ENCODE assay signal across 8 mouse cellular contexts in the genomic region with DNA sequence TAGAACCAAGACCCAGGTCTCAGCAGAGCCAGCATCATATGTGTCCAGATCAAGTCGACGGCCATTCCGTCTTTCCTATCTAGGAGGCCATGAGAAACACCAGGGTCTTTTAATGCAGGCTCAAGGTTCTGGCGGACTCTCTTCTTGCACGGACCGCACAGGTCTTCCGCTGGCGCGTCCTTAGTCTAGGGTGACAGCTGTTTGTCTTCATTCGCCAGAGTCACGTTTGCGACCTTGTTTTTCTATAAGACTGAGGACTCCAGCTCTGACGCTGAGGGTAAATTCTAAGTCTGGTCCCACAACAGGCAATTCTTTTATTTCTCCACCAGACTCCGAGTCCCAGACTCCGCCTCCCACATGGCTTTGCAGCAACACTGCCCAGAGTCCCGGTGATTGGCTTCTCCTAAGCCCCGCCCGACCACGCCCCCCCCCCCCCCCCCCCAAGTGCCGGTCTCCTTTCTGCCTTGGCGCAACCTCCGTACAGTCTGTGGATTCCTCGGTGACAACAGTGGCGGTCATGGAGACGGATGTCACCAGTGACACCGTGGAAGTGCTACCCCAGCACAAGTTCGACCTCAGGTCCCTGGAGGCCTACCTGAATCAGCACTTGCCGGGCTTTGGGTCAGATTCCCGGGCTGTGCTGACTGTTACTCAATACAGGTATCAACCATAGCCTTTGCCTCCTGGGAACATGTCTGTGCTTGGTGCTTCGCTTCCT. TPM values are rescaled to one million over a fixed set of nuclear protein-coding genes. Genes with fewer than 3 reads are reported as not detected.
DNase-seq lines count a peak whose midpoint lies in the region; ATAC-seq and TF ChIP-seq lines count a peak whose summit lies in the region.

A gene (plus strand): TSS at position 134 of the 718 bp plus-strand sequence.

- H3K27me3 ChIP-seq in ES-Bruce4 (ENCODE audit: control insufficient read depth, insufficient read depth, low read length, poor library complexity, severe bottlenecking) = no peaks in the 10 kb centered on the region
- no peaks in the 10 kb centered on the region for H3K27me3 ChIP-seq in forebrain, embryonic 14.5 days (replicated peaks; ENCODE audit: control insufficient read depth, insufficient read depth, low read length)
- no peaks in the 10 kb centered on the region for H3K27me3 ChIP-seq in neural tube, embryonic 15.5 days (replicated peaks)

- H3K4me3 ChIP-seq in ES-Bruce4 (ENCODE audit: low read depth, low read length) = peak within 1 kb of the TSS; percentile 100
- H3K4me3 ChIP-seq in forebrain, embryonic 14.5 days (ENCODE audit: low read depth, low read length) = peak within 1 kb of the TSS; percentile 97
- peak within 1 kb of the TSS; percentile 99 for H3K4me3 ChIP-seq in neural tube, embryonic 15.5 days (replicated peaks)

- H3K4me2 ChIP-seq in forebrain, embryonic 14.5 days (ENCODE audit: low read length) = peak within 1 kb of the TSS; percentile 91
- peak within 1 kb of the TSS; percentile 86 for H3K4me2 ChIP-seq in neural tube, embryonic 15.5 days

- H3K27ac ChIP-seq in ES-Bruce4 (ENCODE audit: insufficient read depth, low read length) = peak within 1 kb of the TSS; percentile 24; the same call in 1 of the 2 replicates
- peak within 1 kb of the TSS; percentile 17 for H3K27ac ChIP-seq in forebrain, embryonic 14.5 days (ENCODE audit: low read depth, low read length)
- peak within 1 kb of the TSS; percentile 85 for H3K27ac ChIP-seq in neural tube, embryonic 15.5 days (replicated peaks)

- under 1% methylated on average over 29 of the region's 30 CpGs for WGBS in forebrain, embryonic 14.5 days
- WGBS in neural tube, embryonic 15.5 days = under 1% methylated on average over 30 of the region's 30 CpGs

- DNase-seq in forebrain, embryonic 14.5 days (ENCODE audit: low spot score) = peak; percentile 93
- DNase-seq in heart, postnatal 14 days = peak; percentile 81 to 86
- DNase-seq in layer of hippocampus, adult 11-12 months (ENCODE audit: low spot score) = peak; percentile 90
- peak; percentile 82 to 84 for DNase-seq in lung, adult 18-20 months
- peak; percentile 86 for DNase-seq in testis, postnatal 14 days (ENCODE audit: low spot score)

- TF ChIP-seq POLR2A in ES-Bruce4 (IDR thresholded peaks at IDR 0.05; ENCODE audit: insufficient read depth, low read length) = peak; percentile 9

- peak; percentile 80 for ATAC-seq in cerebellum, adult (ENCODE audit: insufficient number of reproducible peaks, low FRiP score, low TSS enrichment)
- ATAC-seq in forebrain, embryonic 14.5 days = peak; percentile 97
- peak; percentile 98 for ATAC-seq in neural tube, embryonic 15.5 days (ENCODE audit: low FRiP score)

- intact Hi-C loops in heart, postnatal 14 days (cut with DNase I) = loop anchor here (5.0 kb wide), 1 partner anchor 61 kb away; a partner anchor contains a TSS

- no peak for TF ChIP-seq CTCF in ES-Bruce4 (IDR thresholded peaks at IDR 0.05; ENCODE audit: low read depth, low read length)

- peaks cover 4% of the 10 kb centered on the region for H3K36me3 ChIP-seq in ES-Bruce4 (ENCODE audit: control insufficient read depth, insufficient read depth, low read length, poor library complexity, severe bottlenecking)
- H3K36me3 ChIP-seq in forebrain, embryonic 14.5 days (ENCODE audit: control insufficient read depth, insufficient read depth, low read length) = peaks cover 18% of the 10 kb centered on the region
- H3K36me3 ChIP-seq in neural tube, embryonic 15.5 days = peaks cover 13% of the 10 kb centered on the region

- no peaks in the 10 kb centered on the region for H3K9me3 ChIP-seq in ES-Bruce4 (replicated peaks; ENCODE audit: control insufficient read depth, insufficient read depth, low read length, poor library complexity, severe bottlenecking)
- no peaks in the 10 kb centered on the region for H3K9me3 ChIP-seq in forebrain, embryonic 14.5 days (replicated peaks; ENCODE audit: control insufficient read depth, low read length)
- no peaks in the 10 kb centered on the region for H3K9me3 ChIP-seq in neural tube, embryonic 15.5 days (replicated peaks)

- peak within 1 kb of the TSS; percentile 85 for H3K9ac ChIP-seq in ES-Bruce4 (ENCODE audit: low read depth, poor library complexity, severe bottlenecking)
- H3K9ac ChIP-seq in forebrain, embryonic 14.5 days (ENCODE audit: low read length) = peak within 1 kb of the TSS; percentile 81
- H3K9ac ChIP-seq in neural tube, embryonic 15.5 days (replicated peaks) = peak within 1 kb of the TSS; percentile 96

- no peaks in the 10 kb centered on the region for H3K4me1 ChIP-seq in ES-Bruce4 (ENCODE audit: control insufficient read depth, insufficient read depth, low read length)
- peaks cover 9% of the 10 kb centered on the region for H3K4me1 ChIP-seq in forebrain, embryonic 14.5 days (ENCODE audit: control insufficient read depth, insufficient read depth, low read length)
- H3K4me1 ChIP-seq in neural tube, embryonic 15.5 days = peaks cover 21% of the 10 kb centered on the region

- no peak for TF ChIP-seq EP300 in ES-Bruce4 (IDR thresholded peaks at IDR 0.05; ENCODE audit: insufficient read depth, low read depth, low read length)

RNA-seq across cellular contexts. Expression of the gene that starts here (rescaled TPM):
- 36.6 and 40.5 TPM in 2 replicates for polyA plus RNA-seq in ES-Bruce4 (2011; ENCODE audit: insufficient read depth, insufficient read length, low read depth, missing spikeins)
- polyA plus RNA-seq in forebrain, embryonic 14.5 days (2014; fragmentation: Nextera tagmentation; extraction: Ambion mirVana) = 7.4 and 8.1 TPM in 2 replicates
- 10 to 100 TPM; 56.5 to 58.4 TPM for total RNA-seq in heart, postnatal 14 days (2021)
- 6.4 and 10.3 TPM in 2 replicates for polyA plus RNA-seq in neural tube, embryonic 15.5 days (2015; fragmentation: Nextera tagmentation; extraction: Ambion mirVana)

Comparison
In these comparisons a context has a peak if more than half of its experiments do, and no peak if none do; other contexts are left out.
1. Peak in every context shown above with its lines: DNase-seq, ATAC-seq, H3K4me3 ChIP-seq and H3K27ac ChIP-seq.
2. H3K27ac ChIP-seq: peak in every context shown above with its lines; median percentile 85 in neural tube, embryonic 15.5 days; 24 in ES-Bruce4; 17 in forebrain, embryonic 14.5 days.